Mouse (Mus musculus) heart, adult 9 months (tissue): ENCODE results near the gene Ptprcap.
"Not testable (repeated sequence)": the region's sequence is repeated elsewhere in the genome, so short reads cannot be mapped to it uniquely, and the experiment has no call there.

Experiments
- DNase-seq, 2 experiments: peaks; one replicate each; pipeline ENCODE4 v3.0.0; 2022; ENCODE audit warnings: low spot score in 2 of 2

The Ptprcap gene

GRCm38 (mm10) chr19:4125741-4126696 is 27.4 kb upstream of the Ptprcap start, which contains the start of gene Aip:
Aip (minus strand) TSS chr19:4125858.
- peak; percentile 97 to 98 for DNase-seq

- DNase-seq, result no peak
Measured at GRCm38 (mm10) chr19:4126759-4127495, 26.5 kb upstream of the Ptprcap start.

DNA sequence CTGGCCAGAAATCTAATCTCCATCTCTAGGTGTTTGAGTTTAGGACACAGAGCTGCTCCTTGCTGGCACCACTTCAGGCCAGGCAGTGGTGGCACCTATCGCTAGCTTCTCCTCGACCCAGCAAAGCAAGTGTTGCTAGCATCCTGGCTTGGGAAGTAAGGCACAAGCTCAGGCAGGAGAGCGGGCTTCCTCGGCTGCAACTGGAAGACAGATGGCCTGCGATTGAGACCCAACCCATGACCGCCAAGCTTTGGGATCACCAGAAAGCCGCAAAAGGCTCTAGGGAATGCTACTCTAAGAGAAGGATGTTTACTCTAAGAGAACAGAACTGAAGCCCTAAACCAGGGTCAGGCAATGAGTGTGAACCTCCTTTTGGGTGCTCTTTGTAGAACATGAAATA is 23.9 kb upstream of the Ptprcap start:
- no peak for DNase-seq

- no peak for DNase-seq
Measured at GRCm38 (mm10) chr19:4130106-4130505, 23.3 kb upstream of the Ptprcap start.

- DNase-seq, result no peak
Measured at GRCm38 (mm10) chr19:4131075-4131474, 22.3 kb upstream of the Ptprcap start.

DNA sequence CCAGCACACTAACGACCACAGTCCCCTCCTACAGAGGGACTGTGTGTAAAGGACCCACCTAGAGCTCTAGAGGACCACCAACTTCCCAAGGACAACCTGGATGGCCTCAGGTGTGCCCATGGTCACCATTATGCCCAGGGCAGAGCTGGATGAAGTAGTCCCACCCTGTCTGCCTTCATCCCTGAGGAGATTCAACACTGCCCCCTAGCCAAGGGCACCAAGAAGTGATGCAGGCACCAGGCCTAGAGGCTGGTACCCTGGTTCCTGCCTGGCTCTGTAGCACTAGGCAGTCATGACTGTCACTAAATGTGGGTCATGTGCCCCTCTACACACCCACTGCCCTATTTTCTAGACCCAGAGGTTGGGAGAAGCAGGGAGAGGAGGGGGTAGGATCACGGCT is 21.6 kb upstream of the Ptprcap start:
- DNase-seq, result no peak

GRCm38 (mm10) chr19:4134354-4134753 is 19.1 kb upstream of the Ptprcap start:
- no peak for DNase-seq

- DNase-seq, result not testable (repeated sequence)
Measured at GRCm38 (mm10) chr19:4135229-4135962, 18.0 kb upstream of the Ptprcap start.

- DNase-seq, result not testable (repeated sequence)
Measured at GRCm38 (mm10) chr19:4135963-4136345, 17.4 kb upstream of the Ptprcap start.

DNA sequence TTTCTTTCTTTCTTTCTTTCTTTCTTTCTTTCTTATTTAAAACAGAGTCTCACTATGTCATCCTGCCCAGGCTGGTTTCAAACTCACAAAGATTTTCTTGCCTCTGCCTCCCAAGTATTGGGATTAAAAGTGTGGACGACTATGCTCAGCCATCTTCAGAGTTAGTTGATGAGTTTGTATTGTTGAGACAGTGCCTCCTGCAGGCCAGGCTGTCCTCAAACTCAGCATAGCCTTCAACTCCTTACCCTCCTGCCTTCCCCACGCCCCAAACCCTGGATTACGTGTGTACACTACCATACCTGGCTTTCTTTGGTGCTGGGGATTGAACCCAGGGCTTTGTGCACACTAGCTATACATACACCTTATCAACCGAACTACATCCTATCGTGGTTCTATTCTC is 16.9 kb upstream of the Ptprcap start:
- no peak for DNase-seq

DNA sequence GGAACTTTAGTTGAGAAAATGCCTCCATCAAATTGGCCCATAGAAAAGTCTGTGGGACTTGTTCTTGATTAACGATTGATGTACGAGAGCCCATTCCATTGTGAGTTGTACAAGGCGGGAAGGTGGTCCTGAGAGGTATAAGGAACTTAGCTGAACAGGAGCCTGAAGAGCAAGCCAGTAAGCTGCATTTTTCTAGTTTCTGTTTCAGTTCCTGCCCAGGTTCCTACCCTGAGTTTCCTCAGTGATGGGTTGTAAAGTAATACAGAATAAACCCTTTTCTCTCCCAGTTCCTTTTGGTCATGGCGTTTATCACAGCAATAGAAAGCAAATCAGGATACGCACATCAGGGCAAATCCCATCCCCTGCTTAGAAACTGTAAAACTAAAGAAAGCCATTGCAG is 15.5 kb upstream of the Ptprcap start:
- DNase-seq, result no peak

- no peak for DNase-seq
Measured at GRCm38 (mm10) chr19:4139446-4139845, 14.0 kb upstream of the Ptprcap start, which contains the start of gene Gpr152. Gpr152 (plus strand) TSS chr19:4139787.

DNA sequence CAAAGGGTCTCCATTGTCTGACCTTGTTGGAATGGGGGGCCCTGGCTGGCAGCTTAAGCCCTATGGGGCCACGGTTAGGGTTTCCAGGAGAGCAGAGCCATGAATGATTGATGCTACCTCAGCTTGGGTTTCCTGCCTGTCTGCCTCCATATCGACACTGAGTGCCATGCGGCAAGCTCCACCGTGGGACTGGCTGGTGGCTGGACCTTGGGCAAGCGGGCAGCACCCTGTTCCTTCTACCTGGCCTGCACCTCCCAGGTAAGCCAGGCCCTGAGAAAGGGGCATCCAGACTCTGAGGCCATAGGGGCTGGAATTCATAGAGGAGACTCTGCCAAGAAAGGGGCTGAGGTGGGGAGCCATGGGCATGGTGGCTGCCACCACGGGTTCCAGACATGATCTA is 13.3 kb upstream of the Ptprcap start:
- DNase-seq, result no peak

DNA sequence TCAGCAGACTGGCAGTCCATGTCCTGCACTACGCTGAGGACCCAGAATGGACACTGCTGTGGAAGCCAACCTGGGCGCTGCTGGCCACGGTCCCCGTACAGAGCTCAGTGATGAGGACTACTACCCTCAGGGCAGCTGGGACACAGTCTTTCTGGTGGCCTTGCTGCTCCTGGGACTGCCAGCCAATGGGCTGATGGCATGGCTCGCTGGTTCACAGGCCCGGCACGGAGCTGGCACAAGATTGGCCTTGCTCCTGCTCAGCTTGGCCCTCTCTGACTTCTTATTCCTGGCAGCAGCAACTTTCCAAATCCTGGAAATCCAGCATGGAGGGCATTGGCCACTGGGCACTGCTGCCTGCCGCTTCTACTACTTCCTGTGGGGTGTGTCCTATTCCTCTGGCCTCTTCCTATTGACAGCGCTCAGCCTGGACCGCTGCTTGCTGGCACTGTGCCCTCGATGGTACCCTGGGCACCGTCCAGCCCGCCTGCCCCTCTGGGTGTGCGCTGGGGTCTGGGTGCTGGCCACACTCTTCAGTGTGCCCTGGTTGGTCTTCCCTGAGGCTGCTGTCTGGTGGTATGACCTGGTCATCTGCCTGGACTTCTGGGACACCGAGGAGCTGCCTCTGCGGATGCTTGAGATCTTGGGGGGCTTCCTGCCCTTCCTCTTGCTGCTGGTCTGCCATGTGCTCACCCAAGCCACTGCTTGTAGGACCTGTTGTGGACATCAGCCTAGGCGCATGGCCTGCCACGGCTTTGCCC is 10.8 kb upstream of the Ptprcap start:
- DNase-seq, result no peak

- no peak for DNase-seq
Measured at GRCm38 (mm10) chr19:4143759-4144268, 9.6 kb upstream of the Ptprcap start, which contains the start of gene Cabp4. Cabp4 (minus strand) TSS chr19:4144033.

GRCm38 (mm10) chr19:4144550-4145498 is 8.6 kb upstream of the Ptprcap start:
- DNase-seq, result peak in 1 of 2 experiments; percentile 75

DNA sequence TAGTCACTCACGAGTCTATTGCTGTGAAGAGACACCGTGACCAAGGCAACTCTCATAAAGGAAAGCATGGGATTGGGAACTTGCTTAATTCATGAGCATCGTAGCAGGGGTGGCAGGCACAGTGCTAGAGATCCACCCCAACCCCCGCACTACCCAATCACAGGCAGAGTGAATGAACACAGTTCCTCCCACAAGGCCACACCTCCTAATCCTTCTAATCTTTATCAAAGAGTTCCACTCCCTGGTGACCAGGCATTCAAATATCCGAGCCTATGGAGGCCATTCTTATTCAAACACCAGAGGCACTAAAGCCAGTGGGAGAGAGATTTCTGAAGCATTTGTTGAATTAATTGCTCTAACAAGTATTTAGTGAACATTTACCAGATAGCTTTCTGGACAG is 7.5 kb upstream of the Ptprcap start:
- DNase-seq, result no peak

- no peak for DNase-seq
Measured at GRCm38 (mm10) chr19:4146366-4147021, 6.9 kb upstream of the Ptprcap start.

- DNase-seq, result no peak
Measured at GRCm38 (mm10) chr19:4147022-4147405, 6.4 kb upstream of the Ptprcap start.
